Mouse (Mus musculus) colon, adult 2 months (tissue): ENCODE data around the gene Tmem256. TPM values are rescaled to one million over a fixed set of nuclear protein-coding genes. Genes with fewer than 3 reads are reported as not detected.

Experiments used
- polyA plus RNA-seq: library from polyadenylated mRNA; depleted of rRNA; stranded (reverse); fragments of >200 nt; gene quantifications from 2 replicates; pipeline ENCODE4 v1.2.3, GENCODE M21; 2012; rRNA removed

Gene Tmem256
- 153 and 198 TPM in 2 replicates for polyA plus RNA-seq

GRCm38 (mm10) chr11:69837952-69838713 lies at the start of gene Tmem256:
Tmem256 (plus strand) TSS chr11:69838514.

GRCm38 (mm10) chr11:69795168-69795982 lies 42.9 kb upstream of the Tmem256 start, which contains the start of gene Chrnb1:
Chrnb1 (minus strand) TSS chr11:69795943.

DNA sequence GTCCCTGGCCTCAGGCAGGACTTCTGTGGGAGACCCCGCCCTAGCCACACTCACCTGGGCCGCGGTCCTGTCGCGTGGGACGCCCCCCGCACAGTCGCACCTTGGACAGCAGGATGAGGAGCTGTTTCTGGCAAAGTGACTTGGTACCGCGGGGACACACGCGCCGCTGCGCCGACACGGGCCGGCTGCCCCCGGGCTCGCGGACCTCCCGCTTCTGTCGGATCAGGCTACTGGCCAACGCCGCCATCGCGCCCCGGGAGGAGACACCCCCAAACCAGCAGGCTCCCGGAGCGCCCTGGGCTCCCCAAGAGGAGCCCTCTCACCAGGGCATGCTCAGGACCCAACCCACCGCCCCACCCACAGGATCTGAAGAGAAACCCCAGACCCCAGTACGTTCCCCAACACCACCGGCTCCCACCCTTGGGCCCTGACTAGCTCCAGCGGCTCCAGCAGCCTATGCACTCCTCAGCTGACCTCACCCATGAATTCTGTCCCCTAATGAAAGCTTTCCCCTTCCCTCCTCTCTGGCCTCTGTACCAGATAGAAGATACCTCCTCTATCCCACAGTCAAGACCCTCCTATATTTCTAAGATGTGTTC lies 36.8 kb upstream of the Tmem256 start, which contains the start of gene Fgf11:
TSS of gene Fgf11 (minus strand) at position 479 of the 599 bp plus-strand sequence.

DNA sequence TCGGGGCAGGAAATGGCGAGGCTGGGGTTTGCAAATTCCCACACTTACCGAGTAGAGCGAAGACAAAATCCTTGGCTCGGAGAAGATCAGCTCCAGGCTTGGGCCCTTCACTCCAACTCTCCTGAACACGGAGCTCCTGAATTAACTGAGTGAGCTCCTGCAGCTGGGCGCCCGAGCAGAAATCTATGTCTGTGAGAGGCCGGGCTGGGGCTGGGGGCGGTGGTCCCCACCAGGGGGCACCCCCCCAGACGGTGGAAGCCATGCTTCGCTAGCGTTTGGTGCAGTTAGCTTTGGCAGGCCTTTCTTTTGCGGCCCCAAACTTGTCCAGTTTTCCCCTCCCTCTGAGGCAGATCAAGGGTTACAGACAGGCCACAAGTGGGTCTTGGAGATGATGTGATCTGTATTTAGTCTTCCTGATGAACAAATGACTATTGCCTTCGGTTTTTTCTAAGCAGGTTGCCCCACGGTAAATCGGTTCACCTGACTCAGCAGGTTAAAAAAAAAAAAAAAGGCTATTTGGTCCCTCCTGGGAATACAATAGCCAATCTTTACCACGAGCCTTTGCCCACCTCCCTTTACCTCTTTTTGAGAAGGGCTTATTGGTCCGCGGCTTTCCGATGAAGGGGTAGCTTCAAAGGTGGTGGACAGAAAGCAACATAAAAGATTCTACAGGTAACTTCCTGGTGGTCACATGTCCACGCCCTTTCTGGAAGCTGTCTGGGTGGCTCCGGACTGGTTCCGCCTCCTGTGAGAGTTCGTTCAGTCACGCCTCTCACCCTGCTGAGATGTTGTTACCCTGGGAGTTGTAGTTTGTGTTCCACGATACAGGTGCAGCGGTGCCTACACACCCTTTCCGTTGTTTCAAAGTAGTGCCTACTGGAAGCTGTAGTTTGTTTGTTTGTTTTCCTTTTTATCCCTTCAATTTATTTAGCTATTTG lies 33.1 kb upstream of the Tmem256 start, which contains the start of gene Tmem102:
TSS of gene Tmem102 (minus strand) at position 653 of the 938 bp plus-strand sequence.

DNA sequence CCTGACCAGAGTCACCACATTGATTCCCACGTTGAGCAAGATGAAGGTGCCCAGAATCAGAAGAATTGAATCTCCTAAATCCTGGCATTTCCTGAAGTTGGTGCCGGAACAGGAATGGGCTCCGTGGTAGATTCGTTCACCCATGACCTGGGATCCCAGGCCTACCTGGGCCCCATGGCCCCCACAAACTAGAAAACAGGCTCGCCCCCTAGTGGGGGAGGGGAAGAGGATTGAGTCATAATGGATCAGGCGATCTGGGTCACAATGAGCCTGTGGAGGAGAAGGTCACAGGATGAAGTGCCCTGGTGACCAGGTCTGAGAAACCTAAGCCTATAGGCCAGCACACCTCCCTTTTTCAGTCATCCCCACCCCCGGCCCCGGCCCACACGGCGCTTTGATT lies 23.2 kb upstream of the Tmem256 start, which contains the start of gene Gm39566:
TSS of gene Gm39566 (minus strand) at position 144 of the 400 bp plus-strand sequence.

DNA sequence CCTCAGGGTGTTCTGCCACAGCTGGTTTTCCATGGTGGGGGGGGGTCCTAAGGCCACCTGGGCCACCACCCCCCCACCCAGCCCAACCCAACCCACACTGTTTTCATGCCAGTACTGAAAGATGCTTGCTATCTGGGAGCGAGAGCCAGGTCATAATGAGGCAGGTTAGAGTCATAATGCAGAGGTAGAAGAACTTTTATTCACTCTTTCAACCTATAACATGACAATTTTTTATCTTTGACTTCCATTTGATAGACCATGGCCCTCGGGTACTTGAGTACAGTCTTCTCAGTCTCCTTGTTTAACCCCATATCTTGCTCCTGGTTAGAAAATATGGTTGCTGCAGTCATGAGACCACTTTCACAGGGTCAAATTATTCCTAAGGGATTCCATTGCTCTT lies 19.9 kb upstream of the Tmem256 start, which contains the start of gene Spem2:
TSS of gene Spem2 (minus strand) at position 101 of the 400 bp plus-strand sequence.

GRCm38 (mm10) chr11:69822080-69822479 lies 16.2 kb upstream of the Tmem256 start, which contains the start of gene Spem1:
Spem1 (minus strand) TSS chr11:69822180.

GRCm38 (mm10) chr11:69837604-69837951 lies 736 bp upstream of the Tmem256 start, which contains the start of gene Nlgn2:
Nlgn2 (minus strand) TSS chr11:69837784.

DNA sequence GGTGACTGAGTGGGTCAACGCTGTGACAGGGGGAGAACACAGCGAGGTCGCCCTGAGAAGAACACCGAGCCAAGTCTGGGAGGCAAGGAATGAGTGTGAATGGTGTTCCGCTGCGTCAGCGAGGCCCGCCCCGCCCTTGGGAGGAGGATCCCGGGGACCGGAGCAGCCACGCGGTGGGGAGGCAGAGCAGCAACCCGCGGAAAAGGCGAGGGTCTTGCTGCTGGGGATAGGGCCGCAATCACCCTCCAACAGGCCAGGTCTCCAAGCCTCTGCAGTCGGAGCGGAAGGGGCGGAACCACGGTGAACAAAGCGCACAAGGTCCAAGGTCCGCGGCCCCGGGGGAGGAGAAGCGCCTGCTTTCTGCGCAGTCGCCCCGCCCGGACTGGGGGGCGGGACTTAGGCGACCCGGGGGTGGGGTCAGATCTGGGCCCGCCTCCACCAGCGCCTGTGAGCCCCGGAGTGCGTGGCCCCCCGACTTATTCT lies 7.9 kb downstream of the Tmem256 start, which contains the start of gene Plscr3:
TSS of gene Plscr3 (plus strand) at position 179 of the 483 bp plus-strand sequence.

GRCm38 (mm10) chr11:69858113-69858998 lies 20.0 kb downstream of the Tmem256 start, which contains the start of gene Tnk1:
Tnk1 (minus strand) TSS chr11:69858730.

DNA sequence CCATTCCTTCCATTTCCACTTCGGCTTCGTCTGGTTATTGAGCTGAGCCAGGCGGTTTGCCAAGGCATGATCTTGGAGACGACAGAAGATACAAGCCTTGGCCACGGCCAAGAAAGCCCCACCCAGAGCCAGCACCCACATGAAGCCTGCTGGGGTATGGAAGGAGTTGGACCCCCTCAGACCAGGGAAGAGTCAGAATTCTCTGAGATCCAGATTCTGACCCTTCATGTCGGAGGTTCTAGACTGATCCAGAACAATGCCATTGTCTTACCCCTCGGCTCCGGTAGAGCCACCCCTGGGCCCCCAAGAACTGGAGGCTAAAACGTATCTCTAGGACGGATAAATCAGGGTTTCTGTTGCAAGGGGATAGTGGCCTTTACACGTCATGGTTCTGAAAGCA lies 39.6 kb downstream of the Tmem256 start, which contains the start of gene Tmem95:
TSS of gene Tmem95 (minus strand) at position 141 of the 400 bp plus-strand sequence.

GRCm38 (mm10) chr11:69880853-69881603 lies 42.7 kb downstream of the Tmem256 start, which contains the start of gene Kctd11:
Kctd11 (minus strand) TSS chr11:69881406.

Other genes starting within 250 kb of the Tmem256 start
- 6.2 and 6.3 TPM in 2 replicates for gene Atp1b2, start 232.6 kb upstream of the Tmem256 start, polyA plus RNA-seq
- gene Shbg, start 220.6 kb upstream of the Tmem256 start, polyA plus RNA-seq = not detected in 2 replicates
- 1.3 and 1.8 TPM in 2 replicates for gene Sat2, start 216.5 kb upstream of the Tmem256 start, polyA plus RNA-seq
- gene Fxr2, start 205.5 kb upstream of the Tmem256 start, polyA plus RNA-seq = 40.4 and 45.3 TPM in 2 replicates
- not detected in 2 replicates for gene Sox15, start 183.2 kb upstream of the Tmem256 start, polyA plus RNA-seq
- gene Mpdu1, start 175.9 kb upstream of the Tmem256 start, polyA plus RNA-seq = 97.9 and 102 TPM in 2 replicates
- gene Cd68, start 172.4 kb upstream of the Tmem256 start, polyA plus RNA-seq = 16.9 and 23.1 TPM in 2 replicates
- 190 and 192 TPM in 2 replicates for gene Eif4a1, start 166.1 kb upstream of the Tmem256 start, polyA plus RNA-seq
- 37.8 and 38.7 TPM in 2 replicates for gene Senp3, start 156.4 kb upstream of the Tmem256 start, polyA plus RNA-seq
- 15.1 and 20.9 TPM in 2 replicates for gene Tnfsf13, start 152.7 kb upstream of the Tmem256 start, polyA plus RNA-seq
- gene Tnfsf12, start 142.7 kb upstream of the Tmem256 start, polyA plus RNA-seq = 26.3 and 32.5 TPM in 2 replicates
- gene Tnfsfm13, start 142.4 kb upstream of the Tmem256 start, polyA plus RNA-seq = 5.2 and 5.7 TPM in 2 replicates
- 19.8 and 20.0 TPM in 2 replicates for gene Polr2a, start 79.9 kb upstream of the Tmem256 start, polyA plus RNA-seq
- 0.33 TPM in 1 of 2 replicates, not detected in the other for gene Slc35g3, start 76.5 kb upstream of the Tmem256 start, polyA plus RNA-seq
- 37.2 and 40.3 TPM in 2 replicates for gene Zbtb4, start 72.6 kb upstream of the Tmem256 start, polyA plus RNA-seq
- gene Chrnb1, start 42.6 kb upstream of the Tmem256 start, polyA plus RNA-seq = 5.7 and 8.7 TPM in 2 replicates
- 6.4 and 6.9 TPM in 2 replicates for gene Fgf11, start 36.7 kb upstream of the Tmem256 start, polyA plus RNA-seq
- 45.7 and 55.0 TPM in 2 replicates for gene Tmem102, start 32.9 kb upstream of the Tmem256 start, polyA plus RNA-seq
- not detected in 2 replicates for gene Gm39566, start 23.2 kb upstream of the Tmem256 start, polyA plus RNA-seq
- gene Spem2, start 20.0 kb upstream of the Tmem256 start, polyA plus RNA-seq = not detected in 2 replicates
- gene Spem1, start 16.3 kb upstream of the Tmem256 start, polyA plus RNA-seq = 0.22 TPM in 1 of 2 replicates, not detected in the other
- gene Nlgn2, start 730 bp upstream of the Tmem256 start, polyA plus RNA-seq = 19.8 and 19.9 TPM in 2 replicates
- 55.2 and 58.3 TPM in 2 replicates for gene Plscr3, start 7.9 kb downstream of the Tmem256 start, polyA plus RNA-seq
- 55.1 and 60.4 TPM in 2 replicates for gene Tnk1, start 20.2 kb downstream of the Tmem256 start, polyA plus RNA-seq
- not detected in 2 replicates for gene Tmem95, start 39.5 kb downstream of the Tmem256 start, polyA plus RNA-seq
- 4.0 and 4.9 TPM in 2 replicates for gene Kctd11, start 42.9 kb downstream of the Tmem256 start, polyA plus RNA-seq
- gene Acap1, start 57.0 kb downstream of the Tmem256 start, polyA plus RNA-seq = 6.5 and 6.7 TPM in 2 replicates
- 1.0 and 1.6 TPM in 2 replicates for gene 2810408A11Rik, start 62.5 kb downstream of the Tmem256 start, polyA plus RNA-seq
- gene Neurl4, start 62.6 kb downstream of the Tmem256 start, polyA plus RNA-seq = 43.3 and 44.8 TPM in 2 replicates
- gene Gps2, start 75.4 kb downstream of the Tmem256 start, polyA plus RNA-seq = 75.4 and 99.4 TPM in 2 replicates
- gene Eif5a, start 83.4 kb downstream of the Tmem256 start, polyA plus RNA-seq = 270 and 293 TPM in 2 replicates
- gene Ybx2, start 97.3 kb downstream of the Tmem256 start, polyA plus RNA-seq = 121 and 125 TPM in 2 replicates
- 33.6 and 50.8 TPM in 2 replicates for gene Slc2a4, start 109.7 kb downstream of the Tmem256 start, polyA plus RNA-seq
- 779 and 796 TPM in 2 replicates for gene Cldn7, start 126.3 kb downstream of the Tmem256 start, polyA plus RNA-seq
- 100 and 117 TPM in 2 replicates for gene Ctdnep1, start 142.6 kb downstream of the Tmem256 start, polyA plus RNA-seq
- 38.7 and 48.9 TPM in 2 replicates for gene Elp5, start 144.0 kb downstream of the Tmem256 start, polyA plus RNA-seq
- gene Gabarap, start 152.6 kb downstream of the Tmem256 start, polyA plus RNA-seq = 207 and 284 TPM in 2 replicates
- gene Phf23, start 157.3 kb downstream of the Tmem256 start, polyA plus RNA-seq = 12.3 and 13.5 TPM in 2 replicates
- gene Dvl2, start 162.1 kb downstream of the Tmem256 start, polyA plus RNA-seq = 12.1 TPM in 2 replicates
- 106 and 112 TPM in 2 replicates for gene Acadvl, start 176.9 kb downstream of the Tmem256 start, polyA plus RNA-seq
- 12.2 and 16.0 TPM in 2 replicates for gene Dlg4, start 178.4 kb downstream of the Tmem256 start, polyA plus RNA-seq
- gene Asgr1, start 215.6 kb downstream of the Tmem256 start, polyA plus RNA-seq = 0.22 and 0.60 TPM in 2 replicates